Mouse (Mus musculus): ENCODE results near the gene Gins2. TPM values are rescaled to one million over a fixed set of nuclear protein-coding genes. Genes with fewer than 3 reads are reported as not detected.

The Gins2 gene
- 0.74 TPM for polyA plus RNA-seq (2014; fragmentation: Illumina TruSeq; extraction: RNeasy Lipid Tissue Mini Kit (QIAGEN cat#74804); ENCODE audit: low read depth, low replicate concordance)

DNA sequence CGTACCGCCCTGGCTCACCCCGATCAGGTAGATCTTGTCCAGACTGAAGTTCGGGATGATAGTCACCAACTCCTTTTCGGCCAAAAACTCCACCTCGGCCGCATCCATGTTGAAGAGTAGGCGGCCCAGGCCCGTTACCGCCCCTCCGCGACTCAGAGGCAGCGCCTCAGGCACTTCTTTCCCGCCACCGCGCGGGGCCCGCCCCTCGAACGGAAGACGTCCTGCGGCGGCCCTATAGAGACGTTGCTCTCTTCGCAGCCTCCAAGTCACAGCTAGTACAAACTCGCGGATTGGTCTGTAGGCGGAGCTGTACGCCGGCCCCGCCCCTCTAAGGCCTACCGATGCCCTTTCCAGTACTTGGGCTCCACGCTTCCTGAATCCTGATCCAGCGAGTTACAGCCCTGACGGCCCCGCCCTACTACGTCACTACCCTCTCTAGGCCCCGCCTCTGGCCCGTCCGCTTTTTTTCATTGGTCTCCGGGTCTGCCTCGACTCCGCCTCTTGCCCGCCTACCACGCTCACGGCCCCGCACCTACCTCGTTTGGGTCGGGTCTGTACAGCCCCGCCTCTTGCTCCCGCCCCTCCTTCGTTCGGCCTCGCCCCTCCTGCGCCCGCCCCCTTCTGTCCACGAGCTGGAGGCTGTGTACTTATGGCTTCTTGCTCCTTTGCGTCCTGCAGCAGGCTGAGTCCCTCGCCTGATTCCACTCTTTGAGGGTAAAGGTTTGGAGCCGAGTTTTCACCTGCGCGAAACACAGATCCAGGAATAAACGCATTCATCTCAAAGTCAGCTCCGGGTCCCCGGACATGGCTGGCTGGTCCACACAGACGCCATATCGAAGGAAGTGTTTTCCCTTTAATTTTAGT is at the start of gene Gins2:
Gins2 (minus strand) TSS at position 397 of the 864 bp plus-strand sequence.

Other genes starting within 250 kb of the Gins2 start
- gene 1190005I06Rik, start 58.3 kb upstream of the Gins2 start, polyA plus RNA-seq (2014; fragmentation: Illumina TruSeq; extraction: RNeasy Lipid Tissue Mini Kit (QIAGEN cat#74804); ENCODE audit: low read depth, low replicate concordance) = not detected
- not detected for gene Gm27021, start 78.8 kb upstream of the Gins2 start, polyA plus RNA-seq (2014; fragmentation: Illumina TruSeq; extraction: RNeasy Lipid Tissue Mini Kit (QIAGEN cat#74804); ENCODE audit: low read depth, low replicate concordance)
- gene Cox4i1, start 78.9 kb upstream of the Gins2 start, polyA plus RNA-seq (2014; fragmentation: Illumina TruSeq; extraction: RNeasy Lipid Tissue Mini Kit (QIAGEN cat#74804); ENCODE audit: low read depth, low replicate concordance) = 25.1 TPM
- 3.1 TPM for gene Emc8, start 79.3 kb upstream of the Gins2 start, polyA plus RNA-seq (2014; fragmentation: Illumina TruSeq; extraction: RNeasy Lipid Tissue Mini Kit (QIAGEN cat#74804); ENCODE audit: low read depth, low replicate concordance)
- 0.76 TPM for gene Irf8, start 147.1 kb upstream of the Gins2 start, polyA plus RNA-seq (2014; fragmentation: Illumina TruSeq; extraction: RNeasy Lipid Tissue Mini Kit (QIAGEN cat#74804); ENCODE audit: low read depth, low replicate concordance)